ENCODE assay signal across 8 mouse cellular contexts in genomic region chr15:89591317-89591716, GRCm38 (mm10). TPM values are rescaled to one million over a fixed set of nuclear protein-coding genes. Genes with fewer than 3 reads are reported as not detected.
DNase-seq lines count a peak whose midpoint lies in the region; ATAC-seq and TF ChIP-seq lines count a peak whose summit lies in the region.

No protein-coding gene starts in this region.

- dilution Hi-C loops in CH12.LX (cut with MboI; ENCODE audit: extremely low pct_ligation_motif_present, extremely low pct_unique_long_range_greater_than_20kb, low sequenced_read_pairs) = no loop called here

- TF ChIP-seq CTCF in CH12.LX (conservative IDR thresholded peaks at IDR 0.05 in 1 of 2, IDR thresholded peaks at IDR 0.05 in 1 of 2; ENCODE audit: low read depth in 2 of 2, low read length in 2 of 2) = no peak
- TF ChIP-seq CTCF in small intestine, adult 2 months (IDR thresholded peaks at IDR 0.05; ENCODE audit: extremely low read depth, insufficient read length, insufficient replicate concordance, low read depth, low read length) = no peak

- peak overlapping the region; percentile 78 for H3K4me2 ChIP-seq in heart, embryonic 11.5 days
- H3K4me2 ChIP-seq in CH12.LX (ENCODE audit: insufficient read depth, low read depth, poor library complexity, severe bottlenecking) = peak overlapping the region; percentile 60
- H3K4me2 ChIP-seq in limb, embryonic 14.5 days (replicated peaks; ENCODE audit: low read depth, low read length, severe bottlenecking) = peak overlapping the region; percentile 82

- in situ Hi-C loops in CH12.LX (cut with MboI; ENCODE audit: low pct_ligation_motif_present, low pct_unique_long_range_greater_than_20kb, low sequenced_read_pairs) = no loop called here

- TF ChIP-seq POLR2A in CH12.LX (IDR thresholded peaks at IDR 0.05; ENCODE audit: low read depth, low read length) = no peak
- no peak for TF ChIP-seq POLR2A in limb, embryonic 14.5 days (IDR thresholded peaks at IDR 0.05; ENCODE audit: borderline replicate concordance, extremely low read depth, insufficient read depth, insufficient read length)
- no peak for TF ChIP-seq POLR2A in small intestine, adult 2 months (IDR thresholded peaks at IDR 0.05; ENCODE audit: low read depth, low read length)

- ATAC-seq in heart, embryonic 11.5 days (replicated peaks; ENCODE audit: insufficient number of reproducible peaks, low FRiP score, low TSS enrichment) = peak; percentile 24; the same call in 1 of the 2 replicates
- 0 out of 2 replicates have a peak, but pooled peaks have one; percentile 4 for ATAC-seq in limb, embryonic 14.5 days (ENCODE audit: low FRiP score, low read depth)

- H3K4me3 ChIP-seq in heart, embryonic 11.5 days (ENCODE audit: low read depth, low read length) = peak overlapping the region; percentile 86
- H3K4me3 ChIP-seq in CH12.LX (replicated peaks in 1 of 3; ENCODE audit: low read depth in 2 of 3, low read length in 2 of 3, poor library complexity in 1 of 3) = peak overlapping the region; percentile 45 to 75 (median 57)
- H3K4me3 ChIP-seq in erythroblast, embryonic 14.5 days (replicated peaks) = peak overlapping the region; percentile 81
- H3K4me3 ChIP-seq in limb, embryonic 14.5 days (replicated peaks; ENCODE audit: low read length) = peak overlapping the region; percentile 70
- peak overlapping the region; percentile 91 for H3K4me3 ChIP-seq in small intestine, adult 2 months (ENCODE audit: low read depth, low read length)

- peaks cover 4% of the 10 kb centered on the region; the same call in 1 of the 2 replicates for H3K4me1 ChIP-seq in heart, embryonic 11.5 days (ENCODE audit: control insufficient read depth, insufficient read depth, low read length)
- H3K4me1 ChIP-seq in CH12.LX (ENCODE audit: control insufficient read depth in 1 of 2, insufficient read depth in 2 of 2) = no peaks in the 10 kb centered on the region; a peak in 1 of 4 replicates
- H3K4me1 ChIP-seq in erythroblast, embryonic 14.5 days (ENCODE audit: control insufficient read depth) = peaks cover 15% of the 10 kb centered on the region
- peaks cover 8% of the 10 kb centered on the region for H3K4me1 ChIP-seq in limb, embryonic 14.5 days (ENCODE audit: control insufficient read depth, insufficient read depth, low read length)
- H3K4me1 ChIP-seq in small intestine, adult 2 months (ENCODE audit: control insufficient read depth, insufficient read depth, insufficient read length, low read length) = peaks cover 2% of the 10 kb centered on the region; the same call in 1 of the 2 replicates

- no peaks in the 10 kb centered on the region; the same call in 1 of the 2 replicates for H3K36me3 ChIP-seq in heart, embryonic 11.5 days (ENCODE audit: control insufficient read depth, insufficient read depth, low read length)
- H3K36me3 ChIP-seq in CH12.LX (replicated peaks in 1 of 2; ENCODE audit: control insufficient read depth in 1 of 2, insufficient read depth in 1 of 2, low read length in 1 of 2) = no peaks in the 10 kb centered on the region
- peaks cover 5% of the 10 kb centered on the region for H3K36me3 ChIP-seq in erythroblast, embryonic 14.5 days (ENCODE audit: control insufficient read depth)
- peaks cover 17% of the 10 kb centered on the region; the same call in 1 of the 2 replicates for H3K36me3 ChIP-seq in limb, embryonic 14.5 days (ENCODE audit: control insufficient read depth, insufficient read depth, low read length)
- no peaks in the 10 kb centered on the region for H3K36me3 ChIP-seq in small intestine, adult 2 months (ENCODE audit: control insufficient read depth, insufficient read depth, low read length)

- no peak for TF ChIP-seq EP300 in CH12.LX (IDR thresholded peaks at IDR 0.05; ENCODE audit: low read length)

- TF ChIP-seq RAD21 in CH12.LX (IDR thresholded peaks at IDR 0.05; ENCODE audit: low read depth, low read length) = no peak

- DNase-seq in heart, adult 11 months = no peak
- DNase-seq in CH12.LX (ENCODE audit: extremely low read depth) = no peak
- no peak for DNase-seq in limb, embryonic 14.5 days (ENCODE audit: low spot score)
- no peak for DNase-seq in MN1 (ENCODE audit: low spot score)
- no peak for DNase-seq in adrenal gland, adult 8-10 months

- no peaks in the 10 kb centered on the region for H3K79me2 ChIP-seq in CH12.LX (replicated peaks; ENCODE audit: control insufficient read depth, extremely low read depth, insufficient read depth, poor library complexity, severe bottlenecking)

- H3K27ac ChIP-seq in heart, embryonic 11.5 days (ENCODE audit: low read depth, low read length) = peak overlapping the region; percentile 15; the same call in 1 of the 2 replicates
- no peak overlapping the region for H3K27ac ChIP-seq in CH12.LX (ENCODE audit: insufficient read depth, low read depth)
- H3K27ac ChIP-seq in limb, embryonic 14.5 days (replicated peaks; ENCODE audit: low read depth, low read length) = no peak overlapping the region
- H3K27ac ChIP-seq in small intestine, adult 2 months (ENCODE audit: insufficient read depth, low read depth, low read length) = no peak overlapping the region

- no peaks in the 10 kb centered on the region for H3K9me3 ChIP-seq in heart, embryonic 11.5 days (replicated peaks; ENCODE audit: control insufficient read depth, low read length)
- no peaks in the 10 kb centered on the region for H3K9me3 ChIP-seq in CH12.LX (replicated peaks; ENCODE audit: low read length)
- H3K9me3 ChIP-seq in erythroblast, embryonic 14.5 days (ENCODE audit: control insufficient read depth, low read length) = no peaks in the 10 kb centered on the region
- H3K9me3 ChIP-seq in limb, embryonic 14.5 days (ENCODE audit: control insufficient read depth, low read length) = no peaks in the 10 kb centered on the region

- peak overlapping the region; percentile 75 for H3K9ac ChIP-seq in heart, embryonic 11.5 days (ENCODE audit: low read depth, low read length)
- H3K9ac ChIP-seq in CH12.LX (ENCODE audit: insufficient read depth, low read depth) = peak overlapping the region; percentile 40
- H3K9ac ChIP-seq in limb, embryonic 14.5 days (ENCODE audit: low read depth, low read length, severe bottlenecking) = peak overlapping the region; percentile 73

- H3K27me3 ChIP-seq in heart, embryonic 11.5 days (ENCODE audit: control insufficient read depth, insufficient read depth, low read length) = no peaks in the 10 kb centered on the region
- peaks cover 17% of the 10 kb centered on the region for H3K27me3 ChIP-seq in CH12.LX (replicated peaks)
- peaks cover 5% of the 10 kb centered on the region; the same call in 1 of the 2 replicates for H3K27me3 ChIP-seq in erythroblast, embryonic 14.5 days (ENCODE audit: control insufficient read depth)
- H3K27me3 ChIP-seq in limb, embryonic 14.5 days (ENCODE audit: control insufficient read depth, insufficient read depth, low read length) = no peaks in the 10 kb centered on the region
- H3K27me3 ChIP-seq in small intestine, adult 2 months (ENCODE audit: control insufficient read depth, insufficient read depth, low read length) = no peaks in the 10 kb centered on the region

- 4% methylated on average over 30 of the region's 30 CpGs for WGBS in heart, embryonic 11.5 days (ENCODE audit: insufficient replicate concordance)
- 2% methylated on average over 30 of the region's 30 CpGs for WGBS in limb, embryonic 14.5 days
- 1% methylated on average over 30 of the region's 30 CpGs for WGBS in small intestine, adult 2 months

TF ChIP-seq in CH12.LX, 34 proteins besides CTCF, POLR2A, EP300 and RAD21 (continues in another document):
- TF ChIP-seq NRF1 (IDR thresholded peaks at IDR 0.05; ENCODE audit: low read depth, low read length) (no peak), ELF1 (IDR thresholded peaks at IDR 0.05; ENCODE audit: low read depth, low read length) (no peak), ZKSCAN1 (IDR thresholded peaks at IDR 0.05; ENCODE audit: borderline replicate concordance, low read depth, low read length) (no peak), MAFK (IDR thresholded peaks at IDR 0.05; ENCODE audit: insufficient replicate concordance, low read length) (no peak), TBP (conservative IDR thresholded peaks at IDR 0.05; ENCODE audit: low read depth, low read length) (no peak), ETS1 (conservative IDR thresholded peaks at IDR 0.05; ENCODE audit: low read depth, low read length) (no peak), BHLHE40 (IDR thresholded peaks at IDR 0.05; ENCODE audit: low read depth, low read length) (no peak), UBTF (IDR thresholded peaks at IDR 0.05; ENCODE audit: low read depth, low read length) (no peak), CHD1 (IDR thresholded peaks at IDR 0.05; ENCODE audit: low read depth, low read length) (no peak), NELFE (IDR thresholded peaks at IDR 0.05; ENCODE audit: low read depth, low read length) (no peak), SIN3A (IDR thresholded peaks at IDR 0.05; ENCODE audit: low read length) (no peak), TCF12 (IDR thresholded peaks at IDR 0.05; ENCODE audit: low read depth, low read length) (no peak), RCOR1 (conservative IDR thresholded peaks at IDR 0.05; ENCODE audit: low read depth, low read length) (no peak), JUND (conservative IDR thresholded peaks at IDR 0.05; ENCODE audit: low read depth, low read length) (no peak), ZC3H11A (IDR thresholded peaks at IDR 0.05; ENCODE audit: low read depth, low read length) (no peak), MAX (IDR thresholded peaks at IDR 0.05; ENCODE audit: low read length) (no peak)

RNA-seq across cellular contexts. Expression of gene Rabl2, which starts 0.4 kb away (rescaled TPM):
- polyA plus RNA-seq in heart, embryonic 11.5 days (2014; fragmentation: Nextera tagmentation; extraction: Ambion mirVana) = 25.8 and 27.5 TPM in 2 replicates
- total RNA-seq in CH12.LX (2012; rRNA removed) = 2.7 and 3.4 TPM in 2 replicates
- total RNA-seq in CH12.LX (2014; rRNA removed) = 2.6 and 2.9 TPM in 2 replicates
- polyA plus RNA-seq in CH12.LX (2012; ENCODE audit: insufficient read length, low read depth) = 5.8 and 8.7 TPM in 2 replicates
- polyA plus RNA-seq in erythroblast, embryonic 14.5 days (2012) = 0.17 and 0.28 TPM in 2 replicates
- 69.2 and 69.6 TPM in 2 replicates for polyA plus RNA-seq in limb, embryonic 14.5 days (2012; rRNA removed)
- 42.4 and 51.1 TPM in 2 replicates for polyA plus RNA-seq in limb, embryonic 14.5 days (2014; fragmentation: Nextera tagmentation; extraction: Ambion mirVana)
- 2.4 and 3.1 TPM in 2 replicates for polyA plus RNA-seq in small intestine, adult 2 months (2012; rRNA removed)
- total RNA-seq in adrenal gland, adult 8-10 months (2022) = 10 to 100 TPM in 3 of 4 experiments, 1 to 10 TPM in 1; 9.4 to 20.8 (median 15.1) TPM

RNA-seq across cellular contexts. Expression of gene Acr, which starts 23.2 kb away (rescaled TPM):
- 0.20 TPM in 2 replicates for polyA plus RNA-seq in heart, embryonic 11.5 days (2014; fragmentation: Nextera tagmentation; extraction: Ambion mirVana)
- total RNA-seq in CH12.LX (2012; rRNA removed) (not detected in 2 replicates), CH12.LX (2014; rRNA removed) (not detected in 2 replicates)
- not detected in 2 replicates for polyA plus RNA-seq in CH12.LX (2012; ENCODE audit: insufficient read length, low read depth)
- polyA plus RNA-seq in erythroblast, embryonic 14.5 days (2012) = not detected in 2 replicates
- polyA plus RNA-seq in limb, embryonic 14.5 days (2012; rRNA removed) = 1.4 and 2.5 TPM in 2 replicates
- 0.21 and 0.61 TPM in 2 replicates for polyA plus RNA-seq in limb, embryonic 14.5 days (2014; fragmentation: Nextera tagmentation; extraction: Ambion mirVana)
- 0.19 and 0.56 TPM in 2 replicates for polyA plus RNA-seq in small intestine, adult 2 months (2012; rRNA removed)
- 1 to 10 TPM in 1 of 4 experiments, under 1 TPM in 3; 0.17 to 1.4 (median 0.71) TPM for total RNA-seq in adrenal gland, adult 8-10 months (2022)
